Mouse (Mus musculus) lung, postnatal 0 days (tissue): ENCODE data around the gene Dlgap3.

Experiments used
- CTCF ChIP-seq: IDR thresholded peaks from 2 replicates; pipeline ENCODE4 v1.5.1; 2016; ENCODE audit warnings: antibody characterized with exemption, mild to moderate bottlenecking
- EP300 ChIP-seq: IDR thresholded peaks from 2 replicates; pipeline ENCODE4 v1.6.1; 2016; ENCODE audit warnings: antibody characterized with exemption, mild to moderate bottlenecking, control low read depth

GRCm38 (mm10) chr4:127171341-127171905 lies 2.4 kb downstream of the Dlgap3 start:
- TF ChIP-seq CTCF = no peak
- TF ChIP-seq EP300 = no peak
